Mouse (Mus musculus) hindbrain, postnatal 0 days (tissue): ENCODE results near the gene Hs6st2. TPM values are rescaled to one million over a fixed set of nuclear protein-coding genes. Genes with fewer than 3 reads are reported as not detected.
A peak's percentile ranks its signal among the peaks of the same experiment; 100 is the strongest.

Experiments used
- ATAC-seq: fragments of 200-750 bp; cut with Nextera tagmentation; 2 replicates; pipeline ENCODE4 v1.8.0; 2017; ENCODE audit warnings: mild to moderate bottlenecking, moderate TSS enrichment, moderate library complexity
- DNase-seq: peaks from one replicate; pipeline ENCODE4 v3.0.0-alpha.2; 2015; ENCODE audit warnings: low spot score
- H3K27ac ChIP-seq: fragments of 300-500 bp; sonication (generic); 2 replicates; pipeline ENCODE4 v1.5.1; 2014; ENCODE audit warnings: mild to moderate bottlenecking
- H3K27me3 ChIP-seq: fragments of 300-500 bp; sonication (generic); 2 replicates; pipeline ENCODE4 v1.6.1; 2014; ENCODE audit warnings: low read length, mixed read lengths; ENCODE audit not compliant: insufficient read depth
- H3K36me3 ChIP-seq: fragments of 300-500 bp; sonication (generic); 2 replicates; pipeline ENCODE4 v1.6.1; 2014; ENCODE audit warnings: low read length, mixed read lengths; ENCODE audit not compliant: insufficient read depth
- H3K4me1 ChIP-seq: fragments of 300-500 bp; sonication (generic); 2 replicates; pipeline ENCODE4 v1.6.1; 2014; ENCODE audit warnings: antibody characterized with exemption, low read length, mixed read lengths; ENCODE audit not compliant: insufficient read depth
- H3K4me2 ChIP-seq: fragments of 300-500 bp; sonication (generic); 2 replicates; pipeline ENCODE4 v1.6.1; 2014; ENCODE audit warnings: low read depth, mild to moderate bottlenecking, low read length, moderate library complexity, mixed read lengths
- H3K4me3 ChIP-seq: fragments of 300-500 bp; sonication (generic); 2 replicates; pipeline ENCODE4 v1.5.1; 2014; ENCODE audit warnings: low read length
- H3K9ac ChIP-seq: fragments of 300-500 bp; sonication (generic); replicated peaks from 2 replicates; pipeline ENCODE4 v1.6.1; 2014; ENCODE audit warnings: mild to moderate bottlenecking, low read length, moderate library complexity, mixed read lengths
- H3K9me3 ChIP-seq: fragments of 300-500 bp; sonication (generic); 2 replicates; pipeline ENCODE4 v1.6.1; 2016; ENCODE audit warnings: low read length, mixed read lengths
- CTCF ChIP-seq: IDR thresholded peaks from 2 replicates; pipeline ENCODE4 v1.5.1; 2016; ENCODE audit warnings: antibody characterized with exemption, control low read depth, low read depth
- WGBS: fragments of 180-500 bp; shearing (Covaris S2); extraction: QIAGEN DNeasy Blood & Tissue Kit; methylation state at CpG from one replicate; pipeline ENCODE4 v1.1.7; 2014; 5-methylcytosine and 5-hydroxymethylcytosine counted together
- polyA plus RNA-seq: library from polyadenylated mRNA; unstranded; fragments of >200 nt; fragmentation: Nextera tagmentation; extraction: Ambion mirVana; gene quantifications from 2 replicates; pipeline ENCODE4 v1.2.1, GENCODE M21; 2015
- total RNA-seq: library from RNA; depleted of rRNA; stranded (reverse); fragments of >200 nt; gene quantifications from 2 replicates; pipeline ENCODE4 v1.2.3, GENCODE M21; 2014

Gene Hs6st2
- total and polyA plus RNA-seq, 2 experiments from 2014 or later: 46.5 to 65.7 TPM

DNA sequence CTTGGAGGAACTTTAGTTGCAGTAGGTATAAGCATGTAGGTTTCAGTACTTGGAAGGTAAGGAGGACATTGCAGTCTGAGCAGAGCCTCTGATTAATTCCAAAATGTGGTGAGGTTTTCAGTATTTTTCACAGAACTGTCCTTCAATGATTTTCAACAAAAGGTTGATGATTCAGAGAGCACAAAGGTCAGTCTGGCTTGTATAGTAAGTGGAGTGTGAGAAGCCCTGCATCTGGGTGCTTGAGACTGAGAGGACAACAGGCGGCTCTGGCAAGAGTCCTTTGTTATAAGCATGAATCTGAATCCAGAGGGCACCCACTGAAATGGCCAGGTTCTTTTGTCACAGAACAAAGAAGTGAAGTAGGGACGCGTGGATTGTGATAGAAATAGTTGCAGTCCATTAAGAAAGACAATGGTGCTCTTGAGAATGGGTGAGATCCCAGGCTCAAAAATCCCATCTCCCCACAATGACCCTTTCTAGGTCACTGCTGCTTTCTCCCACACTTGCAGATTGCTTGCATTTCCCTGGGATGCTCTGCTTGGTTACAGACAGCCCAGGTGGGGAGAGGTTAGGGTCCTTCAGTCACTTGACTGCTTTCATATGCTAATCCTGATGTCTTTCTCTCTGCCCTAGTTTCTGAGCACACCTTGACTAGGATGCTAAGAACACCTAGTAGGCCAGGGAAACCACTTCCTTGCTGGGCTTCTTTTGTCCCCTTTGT, 2.8 kb upstream of the Hs6st2 start:
- Histone ChIP-seq H3K4me3 (no peak overlapping the region), H3K36me3 (no peaks in the 10 kb centered on the region), H3K4me2 (no peak overlapping the region), H3K27ac (no peak overlapping the region), H3K4me1 (no peaks in the 10 kb centered on the region), H3K27me3 (no peaks in the 10 kb centered on the region), H3K9me3 (no peaks in the 10 kb centered on the region), H3K9ac (no peak overlapping the region)
- ATAC-seq (no peak), DNase-seq (no peak)
- TF ChIP-seq CTCF: no peak
- WGBS: 45% methylated on average over 3 of the region's 3 CpGs

DNA sequence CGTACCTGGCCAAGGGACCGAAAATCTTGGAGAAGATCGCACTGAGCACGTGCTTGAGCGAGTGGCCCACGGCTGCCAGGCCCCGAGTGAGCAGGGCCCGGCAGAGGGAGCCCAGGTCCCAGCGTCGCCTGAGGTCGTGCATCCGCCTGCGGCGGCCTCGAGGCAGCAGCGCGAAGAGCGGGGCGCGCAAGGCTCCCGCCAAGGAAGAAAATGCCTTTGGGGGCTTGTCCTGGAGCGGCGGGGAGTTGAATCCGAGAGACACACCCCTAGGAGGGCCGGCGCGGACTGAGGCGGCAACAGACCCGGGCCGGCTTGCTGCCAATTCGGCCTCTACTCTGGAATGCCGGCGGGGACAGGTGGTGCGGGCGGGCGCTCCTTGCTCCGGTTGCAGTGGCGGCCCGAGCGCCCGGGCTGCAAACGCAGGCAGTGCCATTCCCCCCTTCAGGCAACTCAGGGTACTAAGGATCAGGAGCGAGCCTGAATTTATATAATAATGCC, 437 bp downstream of the Hs6st2 start:
- peak overlapping the region; percentile 74 for H3K4me2 ChIP-seq
- H3K4me1 ChIP-seq: no peaks in the 10 kb centered on the region
- H3K27me3 ChIP-seq: no peaks in the 10 kb centered on the region
- ATAC-seq: peak; percentile 67
- no peaks in the 10 kb centered on the region for H3K9me3 ChIP-seq
- peak overlapping the region; percentile 53 for H3K9ac ChIP-seq
- peak; percentile 33; the same call in 1 of the 2 replicates for TF ChIP-seq CTCF
- H3K4me3 ChIP-seq: peak overlapping the region; percentile 48
- 22% methylated on average over 42 of the region's 43 CpGs for WGBS
- peak; percentile 58 for DNase-seq
- peak overlapping the region; percentile 38; the same call in 1 of the 2 replicates for H3K27ac ChIP-seq
- no peaks in the 10 kb centered on the region for H3K36me3 ChIP-seq

DNA sequence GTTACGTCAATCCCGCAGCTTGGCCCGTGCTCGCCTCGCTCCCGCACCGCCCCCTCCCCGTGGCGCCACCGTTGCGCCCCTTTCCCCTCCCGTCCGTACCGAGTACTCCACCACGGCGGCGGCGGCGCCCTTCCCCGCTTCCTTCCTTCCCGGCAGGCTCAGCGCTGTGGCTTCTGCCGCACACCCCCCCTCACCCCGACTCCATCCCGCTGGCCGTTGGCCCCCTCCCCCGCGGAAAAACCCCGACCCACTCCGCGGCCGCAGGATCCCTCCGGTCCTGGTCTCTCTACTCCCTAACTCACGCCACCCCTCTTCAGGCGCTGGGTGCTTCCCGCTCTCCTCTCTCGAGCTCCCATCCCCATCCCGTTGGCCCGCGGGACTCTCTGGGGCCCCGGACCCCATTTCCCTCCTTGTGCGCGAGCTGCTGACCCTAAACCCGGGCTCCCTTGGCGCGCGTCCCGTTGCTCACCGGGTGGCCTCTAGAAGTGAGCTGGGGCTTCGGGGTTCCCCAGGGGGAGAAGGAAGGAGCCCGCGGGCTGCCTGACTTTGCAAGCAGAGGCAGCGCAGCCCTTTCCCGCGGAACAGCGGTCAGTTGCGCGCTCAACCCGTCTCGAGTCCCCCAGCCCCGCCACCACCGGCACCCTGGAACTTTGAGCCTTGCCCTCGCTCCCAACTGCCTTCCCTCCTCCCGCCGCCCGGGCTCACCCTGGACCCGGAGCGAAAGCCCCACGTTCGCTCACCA, 1.1 kb downstream of the Hs6st2 start:
- DNase-seq (peak; percentile 74), ATAC-seq (peak; percentile 87)
- peak overlapping the region; percentile 48 for H3K4me3 ChIP-seq
- WGBS: 26% methylated on average over 61 of the region's 70 CpGs
- H3K4me2 ChIP-seq: peak overlapping the region; percentile 74
- no peaks in the 10 kb centered on the region for H3K36me3 ChIP-seq
- H3K27me3 ChIP-seq: no peaks in the 10 kb centered on the region
- H3K9me3 ChIP-seq: no peaks in the 10 kb centered on the region
- peak overlapping the region; percentile 38; the same call in 1 of the 2 replicates for H3K27ac ChIP-seq
- peak; percentile 23 for TF ChIP-seq CTCF
- H3K9ac ChIP-seq: peak overlapping the region; percentile 53
- no peaks in the 10 kb centered on the region for H3K4me1 ChIP-seq

DNA sequence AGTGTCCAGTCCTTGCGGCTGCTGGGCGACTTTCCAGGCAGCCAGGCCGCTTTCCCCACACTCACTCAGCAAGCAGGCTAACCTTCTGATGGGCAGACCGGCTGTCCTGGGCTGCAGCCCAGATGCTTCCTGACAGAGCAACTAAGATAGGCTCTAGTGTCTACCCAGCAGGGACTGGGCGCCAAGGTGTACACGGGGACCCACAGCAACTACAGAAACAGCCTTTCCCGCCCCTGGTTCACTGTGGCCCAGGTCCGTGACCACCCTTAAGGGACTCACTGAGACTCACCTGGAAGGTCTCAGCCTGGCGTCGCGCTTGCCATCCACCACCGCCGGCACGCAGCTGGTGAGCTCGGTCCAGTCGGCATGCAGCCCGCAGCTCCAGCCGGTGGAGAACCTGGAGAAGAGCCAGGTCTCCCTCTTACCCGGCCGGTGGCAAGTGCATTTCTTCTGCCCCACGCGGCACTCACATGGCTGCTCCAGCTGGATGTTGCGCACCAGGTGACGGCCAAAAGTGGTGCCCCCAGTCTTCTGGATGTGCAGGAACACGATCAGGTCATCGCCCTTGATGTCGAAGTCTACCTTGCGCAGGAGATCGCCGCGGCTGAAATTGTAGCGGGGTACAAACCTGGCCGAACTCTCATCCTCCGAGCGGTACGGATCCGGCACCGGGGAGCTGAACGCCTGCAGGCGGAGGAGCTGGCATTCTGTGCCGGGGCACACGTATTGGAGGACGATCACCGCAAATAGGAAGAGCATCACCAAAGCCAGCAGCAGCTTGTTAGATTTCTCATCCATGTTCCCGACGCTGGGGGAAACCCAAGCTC, 1.8 kb downstream of the Hs6st2 start:
- peak overlapping the region; percentile 53; the same call in 1 of the 2 replicates for H3K9ac ChIP-seq
- DNase-seq (peak; percentile 22), ATAC-seq (peak; percentile 69)
- peak overlapping the region; percentile 48 for H3K4me3 ChIP-seq
- peak overlapping the region; percentile 38; the same call in 1 of the 2 replicates for H3K27ac ChIP-seq
- no peaks in the 10 kb centered on the region for H3K4me1 ChIP-seq
- peak overlapping the region; percentile 74 for H3K4me2 ChIP-seq
- no peaks in the 10 kb centered on the region for H3K36me3 ChIP-seq
- no peaks in the 10 kb centered on the region for H3K27me3 ChIP-seq
- H3K9me3 ChIP-seq: no peaks in the 10 kb centered on the region
- TF ChIP-seq CTCF: no peak
- WGBS: 31% methylated on average over 46 of the region's 46 CpGs

DNA sequence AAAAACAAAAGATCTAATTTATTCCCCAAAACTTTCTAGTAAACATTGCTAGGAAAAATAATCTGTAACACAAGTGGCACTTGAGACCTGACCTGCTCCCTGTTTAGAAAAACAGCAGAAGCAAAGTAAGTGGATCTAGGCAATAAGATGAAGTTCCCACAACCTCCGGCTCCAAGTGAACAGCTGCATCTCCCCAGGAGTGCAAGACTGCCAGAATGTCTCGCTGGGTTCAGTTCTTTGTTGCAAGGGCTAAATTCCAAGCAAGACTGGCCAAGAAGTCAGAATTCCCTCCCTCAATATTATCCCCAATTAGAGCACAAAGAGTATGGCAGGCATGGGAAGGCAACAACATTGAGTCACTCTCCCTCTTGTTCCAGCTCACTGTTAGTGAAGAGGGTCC, 23.4 kb downstream of the Hs6st2 start:
- H3K36me3 ChIP-seq: no peaks in the 10 kb centered on the region
- DNase-seq: peak; percentile 24
- ATAC-seq: no peak
- TF ChIP-seq CTCF: no peak
- H3K9me3 ChIP-seq: no peaks in the 10 kb centered on the region
- 46% methylated on average over 2 of the region's 2 CpGs for WGBS
- no peaks in the 10 kb centered on the region for H3K27me3 ChIP-seq
- no peak overlapping the region for H3K27ac ChIP-seq
- H3K4me1 ChIP-seq: no peaks in the 10 kb centered on the region
- H3K9ac ChIP-seq: no peak overlapping the region
- H3K4me3 ChIP-seq: no peak overlapping the region
- no peak overlapping the region for H3K4me2 ChIP-seq

DNA sequence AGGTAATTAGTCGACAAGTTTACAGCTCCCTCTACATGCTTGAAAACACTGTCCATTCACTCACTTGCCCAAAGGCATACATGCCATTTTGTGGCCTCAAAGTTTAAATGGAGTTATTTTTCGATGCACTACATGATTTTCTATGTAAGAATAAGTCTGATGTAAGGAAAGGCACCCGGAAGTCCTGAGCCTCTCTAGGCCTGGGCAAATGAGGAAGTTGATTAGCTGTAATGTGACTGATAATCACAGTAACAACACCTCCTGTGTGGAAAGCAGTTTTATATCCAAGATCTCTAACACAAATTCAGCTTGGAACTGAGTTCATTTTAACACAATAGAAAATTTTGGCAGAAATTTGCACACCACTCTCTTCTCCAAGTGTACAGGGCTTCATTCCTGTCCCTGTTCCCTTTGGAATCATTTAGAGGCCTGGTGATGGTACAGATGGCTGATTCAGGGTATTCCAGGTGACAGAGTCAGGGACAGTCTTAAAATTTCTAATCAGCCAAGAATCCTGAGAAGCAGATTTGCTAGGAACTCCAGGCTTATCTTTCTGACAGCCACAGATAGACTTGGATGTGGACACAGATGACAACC, 38.9 kb downstream of the Hs6st2 start:
- H3K4me1 ChIP-seq: no peaks in the 10 kb centered on the region
- H3K9me3 ChIP-seq: no peaks in the 10 kb centered on the region
- H3K4me2 ChIP-seq: no peak overlapping the region
- ATAC-seq (no peak), DNase-seq (no peak)
- H3K27me3 ChIP-seq: no peaks in the 10 kb centered on the region
- TF ChIP-seq CTCF: no peak
- no peak overlapping the region for H3K4me3 ChIP-seq
- no peak overlapping the region for H3K27ac ChIP-seq
- no peak overlapping the region for H3K9ac ChIP-seq
- 83% methylated on average over 3 of the region's 3 CpGs for WGBS
- no peaks in the 10 kb centered on the region for H3K36me3 ChIP-seq
